Mouse (Mus musculus): ENCODE measurements around the gene Zfp981. TPM values are rescaled to one million over a fixed set of nuclear protein-coding genes. Genes with fewer than 3 reads are reported as not detected.
"Not testable (repeated sequence)": the region's sequence is repeated elsewhere in the genome, so short reads cannot be mapped to it uniquely, and the experiment has no call there.

Gene Zfp981
- polyA plus RNA-seq, 1 experiment from 2014 or later: 0.12 TPM

GRCm38 (mm10) chr4:146474716-146475676 lies 26.8 kb upstream of the Zfp981 start:
- ATAC-seq (ENCODE audit: low FRiP score): peak; percentile 80
- not testable (repeated sequence) for H3K27me3 ChIP-seq; H3K4me3 ChIP-seq; H3K4me1 ChIP-seq; H3K9ac ChIP-seq; H3K4me2 ChIP-seq (replicated peaks); H3K36me3 ChIP-seq; H3K27ac ChIP-seq
- WGBS: 59% methylated on average over 75 of the region's 94 CpGs
- H3K9me3 ChIP-seq (replicated peaks): peaks cover 38% of the 10 kb centered on the region

GRCm38 (mm10) chr4:146476260-146476659 lies 25.6 kb upstream of the Zfp981 start:
- H3K4me1 ChIP-seq; ATAC-seq (ENCODE audit: low FRiP score); H3K36me3 ChIP-seq; H3K9ac ChIP-seq; H3K27ac ChIP-seq; H3K4me2 ChIP-seq (replicated peaks); H3K27me3 ChIP-seq; H3K4me3 ChIP-seq: not testable (repeated sequence)
- WGBS: 94% methylated on average over 2 of the region's 2 CpGs
- H3K9me3 ChIP-seq (replicated peaks): peaks cover 49% of the 10 kb centered on the region

- peaks cover 53% of the 10 kb centered on the region for H3K9me3 ChIP-seq (replicated peaks)
- not testable (repeated sequence) for ATAC-seq (ENCODE audit: low FRiP score); H3K4me3 ChIP-seq; H3K36me3 ChIP-seq; H3K27me3 ChIP-seq; H3K4me2 ChIP-seq (replicated peaks); H3K4me1 ChIP-seq; H3K9ac ChIP-seq; H3K27ac ChIP-seq
- WGBS: 82% methylated on average over 3 of the region's 3 CpGs
These were observed 24.9 kb upstream of the Zfp981 start for GRCm38 (mm10) chr4:146476959-146477358.

GRCm38 (mm10) chr4:146480376-146481096 lies 21.3 kb upstream of the Zfp981 start:
- H3K4me2 ChIP-seq (replicated peaks); H3K27ac ChIP-seq; H3K36me3 ChIP-seq; H3K4me1 ChIP-seq; H3K27me3 ChIP-seq; H3K9ac ChIP-seq; H3K4me3 ChIP-seq: not testable (repeated sequence)
- ATAC-seq (ENCODE audit: low FRiP score): peak; percentile 38
- 70% methylated on average over 6 of the region's 6 CpGs for WGBS
- peaks cover 82% of the 10 kb centered on the region for H3K9me3 ChIP-seq (replicated peaks)

GRCm38 (mm10) chr4:146482546-146482945 lies 19.3 kb upstream of the Zfp981 start:
- H3K4me2 ChIP-seq (replicated peaks); H3K9ac ChIP-seq; H3K36me3 ChIP-seq; H3K4me3 ChIP-seq; H3K4me1 ChIP-seq; H3K27me3 ChIP-seq; H3K27ac ChIP-seq: not testable (repeated sequence)
- WGBS: 85% methylated on average over 10 of the region's 10 CpGs
- H3K9me3 ChIP-seq (replicated peaks): peaks cover 72% of the 10 kb centered on the region
- ATAC-seq (ENCODE audit: low FRiP score): peak; percentile 51; the same call in 1 of the 2 replicates

- H3K4me1 ChIP-seq; H3K27ac ChIP-seq; H3K4me3 ChIP-seq; H3K27me3 ChIP-seq; H3K9ac ChIP-seq; H3K36me3 ChIP-seq; H3K4me2 ChIP-seq (replicated peaks): not testable (repeated sequence)
- ATAC-seq (ENCODE audit: low FRiP score): peak; percentile 49
- peaks cover 69% of the 10 kb centered on the region for H3K9me3 ChIP-seq (replicated peaks)
- 72% methylated on average over 13 of the region's 13 CpGs for WGBS
These were observed 18.1 kb upstream of the Zfp981 start for GRCm38 (mm10) chr4:146483571-146484280.

- H3K9ac ChIP-seq; H3K36me3 ChIP-seq; H3K27ac ChIP-seq; H3K4me3 ChIP-seq; H3K4me2 ChIP-seq (replicated peaks); H3K4me1 ChIP-seq; ATAC-seq (ENCODE audit: low FRiP score); H3K27me3 ChIP-seq: not testable (repeated sequence)
- peaks cover 70% of the 10 kb centered on the region for H3K9me3 ChIP-seq (replicated peaks)
These were observed 17.2 kb upstream of the Zfp981 start for GRCm38 (mm10) chr4:146484676-146485075.

GRCm38 (mm10) chr4:146485183-146485939 lies 16.5 kb upstream of the Zfp981 start:
- H3K27me3 ChIP-seq; H3K36me3 ChIP-seq; H3K4me3 ChIP-seq; ATAC-seq (ENCODE audit: low FRiP score); H3K9ac ChIP-seq; H3K4me2 ChIP-seq (replicated peaks); H3K27ac ChIP-seq; H3K4me1 ChIP-seq: not testable (repeated sequence)
- WGBS: 74% methylated on average over 6 of the region's 6 CpGs
- H3K9me3 ChIP-seq (replicated peaks): peaks cover 68% of the 10 kb centered on the region

GRCm38 (mm10) chr4:146486753-146487152 lies 15.1 kb upstream of the Zfp981 start:
- H3K9ac ChIP-seq; H3K27ac ChIP-seq; H3K4me3 ChIP-seq; H3K27me3 ChIP-seq; H3K4me1 ChIP-seq; H3K36me3 ChIP-seq; H3K4me2 ChIP-seq (replicated peaks): not testable (repeated sequence)
- ATAC-seq (ENCODE audit: low FRiP score): peak; percentile 33; the same call in 1 of the 2 replicates
- peaks cover 61% of the 10 kb centered on the region for H3K9me3 ChIP-seq (replicated peaks)
- 69% methylated on average over 1 of the region's 1 CpGs for WGBS

GRCm38 (mm10) chr4:146489196-146489595 lies 12.6 kb upstream of the Zfp981 start:
- not testable (repeated sequence) for H3K27ac ChIP-seq; H3K4me1 ChIP-seq; H3K4me3 ChIP-seq; H3K9ac ChIP-seq; H3K4me2 ChIP-seq (replicated peaks); H3K36me3 ChIP-seq; H3K27me3 ChIP-seq; ATAC-seq (ENCODE audit: low FRiP score)
- 74% methylated on average over 4 of the region's 4 CpGs for WGBS
- peaks cover 62% of the 10 kb centered on the region for H3K9me3 ChIP-seq (replicated peaks)

- 86% methylated on average over 1 of the region's 1 CpGs for WGBS
- not testable (repeated sequence) for H3K4me3 ChIP-seq; H3K4me2 ChIP-seq (replicated peaks); H3K27me3 ChIP-seq; H3K36me3 ChIP-seq; H3K27ac ChIP-seq; H3K9ac ChIP-seq; H3K4me1 ChIP-seq
- ATAC-seq (ENCODE audit: low FRiP score): 0 out of 2 replicates have a peak, but pooled peaks have one; percentile 30
- peaks cover 54% of the 10 kb centered on the region for H3K9me3 ChIP-seq (replicated peaks)
These were observed 9.8 kb upstream of the Zfp981 start for GRCm38 (mm10) chr4:146491993-146492392.
